Mouse (Mus musculus) mesoderm, embryonic 11.5 days (tissue): ENCODE results near the gene Hivep1.

ENCODE experiments used
- DNase-seq: peaks from one replicate; pipeline ENCODE4 v3.0.0-alpha.2; 2012; ENCODE audit warnings: low read depth, low spot score

Hivep1 gene

GRCm38 (mm10) chr13:42051961-42052695 is at the start of gene Hivep1:
TSS of gene Hivep1 (plus strand) at chr13:42052021.
- DNase-seq: peak; percentile 68

GRCm38 (mm10) chr13:42015484-42016045 is 36.3 kb upstream of the Hivep1 start:
- no peak for DNase-seq

GRCm38 (mm10) chr13:42016218-42016617 is 35.6 kb upstream of the Hivep1 start:
- DNase-seq: no peak

GRCm38 (mm10) chr13:42018356-42018755 is 33.5 kb upstream of the Hivep1 start:
- DNase-seq: no peak

GRCm38 (mm10) chr13:42041203-42041602 is 10.6 kb upstream of the Hivep1 start:
- no peak for DNase-seq

GRCm38 (mm10) chr13:42043431-42043830 is 8.4 kb upstream of the Hivep1 start:
- DNase-seq: no peak

- DNase-seq: peak; percentile 68
Measured at GRCm38 (mm10) chr13:42048991-42049773, 2.6 kb upstream of the Hivep1 start.

- peak; percentile 43 for DNase-seq
Measured at GRCm38 (mm10) chr13:42049774-42050125, 2.1 kb upstream of the Hivep1 start.

GRCm38 (mm10) chr13:42050160-42050559 is 1.7 kb upstream of the Hivep1 start:
- no peak for DNase-seq

GRCm38 (mm10) chr13:42050880-42051201 is 980 bp upstream of the Hivep1 start:
- peak; percentile 30 for DNase-seq

- peak; percentile 96 for DNase-seq
Measured at GRCm38 (mm10) chr13:42051202-42051906, 467 bp upstream of the Hivep1 start.

GRCm38 (mm10) chr13:42052696-42053541 is 1.1 kb downstream of the Hivep1 start:
- DNase-seq: peak; percentile 90

- no peak for DNase-seq
Measured at GRCm38 (mm10) chr13:42053656-42054055, 1.8 kb downstream of the Hivep1 start.

GRCm38 (mm10) chr13:42054138-42054537 is 2.3 kb downstream of the Hivep1 start:
- DNase-seq: no peak

- no peak for DNase-seq
Measured at GRCm38 (mm10) chr13:42056712-42057332, 5.0 kb downstream of the Hivep1 start.

- DNase-seq: no peak
Measured at GRCm38 (mm10) chr13:42060846-42061630, 9.2 kb downstream of the Hivep1 start.

- no peak for DNase-seq
Measured at GRCm38 (mm10) chr13:42064257-42064656, 12.4 kb downstream of the Hivep1 start.

- DNase-seq: no peak
Measured at GRCm38 (mm10) chr13:42070236-42070635, 18.4 kb downstream of the Hivep1 start.

- no peak for DNase-seq
Measured at GRCm38 (mm10) chr13:42071011-42071410, 19.2 kb downstream of the Hivep1 start.

GRCm38 (mm10) chr13:42073285-42073684 is 21.5 kb downstream of the Hivep1 start:
- no peak for DNase-seq
